Mouse (Mus musculus) mature B cell (primary cell): ENCODE data around the gene Cplx1.
"Not testable (repeated sequence)": the region's sequence is repeated elsewhere in the genome, so short reads cannot be mapped to it uniquely, and the experiment has no call there.

Experiments
- in situ Hi-C: fragments of 300-500 bp; cut with MboI; formaldehyde crosslinking; loops from 2 replicates; pipeline ENCODE4 v1.14.3; 2019

Cplx1 gene

DNA sequence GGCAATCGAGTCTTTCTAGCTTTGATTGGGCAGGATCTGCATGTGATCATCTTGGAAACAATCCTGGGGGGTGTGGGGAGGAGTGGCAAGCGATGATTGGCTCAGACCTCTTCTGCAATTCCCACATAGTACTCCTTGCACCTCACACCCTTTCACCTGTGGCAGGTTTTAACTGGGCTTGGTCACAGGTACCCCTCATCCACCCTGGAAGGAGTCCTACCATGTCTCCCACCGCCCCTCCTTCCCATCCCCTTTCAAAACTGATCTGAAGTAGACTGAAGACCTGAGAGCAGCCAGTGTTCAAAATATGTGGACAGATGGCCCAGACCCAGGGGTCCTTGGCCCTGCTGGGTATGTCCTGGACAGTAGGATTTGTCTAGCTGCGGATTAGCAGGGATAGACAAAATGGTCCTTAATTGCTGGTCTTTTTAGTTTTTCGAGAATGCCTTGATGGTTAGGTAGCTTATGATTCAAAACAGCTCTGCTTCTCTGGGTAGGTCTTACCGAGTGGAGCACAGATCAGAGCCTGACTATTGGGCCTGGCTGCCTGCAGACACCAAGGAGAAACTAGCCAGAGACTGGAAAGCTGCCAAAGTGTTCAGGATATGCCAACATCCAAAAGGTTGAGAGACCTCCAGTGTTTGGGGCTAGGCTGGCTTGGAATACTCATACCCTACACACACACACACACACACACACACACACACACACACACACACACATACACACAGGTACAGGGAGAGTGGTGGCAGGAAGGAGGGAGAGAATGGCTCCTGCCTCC is 34.1 kb downstream of the Cplx1 start:
- in situ Hi-C loops: no loop called here

DNA sequence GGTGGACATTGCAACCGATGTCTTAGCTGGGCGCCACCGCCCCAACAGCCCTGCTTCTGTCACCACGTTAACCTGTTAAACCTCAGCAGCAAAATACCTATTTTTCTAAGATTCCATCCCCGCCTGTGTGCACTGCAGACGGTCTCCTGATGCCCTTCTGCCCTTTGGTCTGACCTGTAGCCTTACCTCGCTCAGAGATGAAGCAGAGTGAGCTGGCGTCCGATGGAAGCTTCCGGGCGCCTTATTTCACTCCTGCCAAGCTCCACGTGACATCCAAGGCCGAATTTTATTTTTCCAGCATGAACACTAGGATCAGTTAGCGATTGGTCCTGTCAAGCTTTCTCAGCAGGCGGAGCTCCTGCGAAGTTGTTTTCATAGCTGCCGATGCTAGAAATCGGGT is 47.5 kb downstream of the Cplx1 start:
- in situ Hi-C loops: no loop called here

DNA sequence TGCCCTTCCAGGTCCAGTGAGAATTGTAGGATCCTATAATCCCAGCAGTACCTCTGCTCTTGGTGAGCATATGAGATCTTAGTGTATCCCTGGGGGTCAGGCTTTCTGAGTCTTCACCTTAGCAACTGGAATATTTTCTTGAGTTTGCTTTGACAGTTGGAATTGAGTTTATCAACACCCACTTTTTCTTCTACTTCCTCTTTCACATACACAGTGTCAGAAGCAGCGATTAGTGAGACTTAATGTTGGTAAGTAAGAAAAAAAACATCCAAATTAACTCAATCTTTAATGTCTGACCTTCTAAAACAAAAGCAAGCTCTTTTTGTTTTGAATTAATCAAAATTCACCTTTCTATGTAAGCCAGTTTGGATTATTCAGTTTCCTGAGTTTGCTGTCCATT is 48.3 kb downstream of the Cplx1 start:
- in situ Hi-C loops: no loop called here

DNA sequence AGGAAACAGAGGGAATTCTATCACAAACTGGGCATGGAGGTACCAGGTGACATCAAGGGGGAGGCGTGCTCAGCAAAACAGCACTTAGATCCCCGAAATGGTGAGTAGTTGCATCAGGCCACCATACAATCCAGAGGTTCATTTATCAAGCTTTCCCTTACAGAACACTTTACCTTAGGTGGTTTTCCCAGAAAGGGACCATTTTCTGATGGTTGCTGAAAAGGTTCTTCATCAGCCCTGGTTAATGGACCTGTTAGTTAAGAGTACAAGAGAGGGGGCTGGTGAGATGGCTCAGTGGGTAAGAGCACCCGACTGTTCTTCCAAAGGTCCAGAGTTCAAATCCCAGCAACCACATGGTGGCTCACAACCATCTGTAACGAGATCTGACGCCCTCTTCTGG is 63.7 kb downstream of the Cplx1 start:
- in situ Hi-C loops: not testable (repeated sequence)

DNA sequence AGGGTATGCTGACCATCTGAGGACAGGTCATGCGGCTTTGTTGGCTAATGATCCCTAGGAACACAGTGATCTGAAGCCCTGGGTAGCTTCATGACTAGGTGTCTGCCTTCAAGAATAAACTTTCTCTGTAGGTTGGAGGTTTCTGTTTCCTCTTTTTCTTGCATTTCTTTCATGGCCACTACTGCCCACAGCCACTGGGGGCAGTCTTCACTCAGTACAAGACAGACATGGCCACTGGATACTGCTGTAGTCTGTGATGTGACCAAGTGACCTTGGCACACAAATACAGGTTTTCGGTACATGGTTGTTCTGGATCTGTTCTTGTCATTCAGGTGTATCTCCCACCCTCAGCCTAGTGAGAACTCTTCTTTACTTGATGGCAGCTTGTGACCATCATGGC is 64.6 kb downstream of the Cplx1 start:
- in situ Hi-C loops: no loop called here

DNA sequence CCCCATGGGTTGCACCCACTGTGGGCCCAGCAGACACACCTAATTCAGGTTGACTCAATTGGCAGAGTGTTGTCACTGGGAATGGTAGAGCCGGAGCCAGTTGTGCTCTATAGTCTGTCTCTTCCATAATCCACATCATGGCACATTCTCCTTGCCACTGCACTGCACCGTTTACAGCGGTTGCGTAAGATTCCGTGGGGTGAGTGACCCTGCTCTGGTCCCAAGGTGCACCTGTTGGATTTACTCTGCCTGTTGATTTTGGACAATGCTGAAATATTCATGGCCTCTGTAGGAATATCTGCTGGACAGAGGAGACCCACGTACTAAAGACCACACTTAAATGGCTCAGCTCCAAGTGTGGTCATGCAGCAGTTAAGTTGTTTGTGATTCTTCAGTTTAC is 66.8 kb downstream of the Cplx1 start:
- in situ Hi-C loops: no loop called here

DNA sequence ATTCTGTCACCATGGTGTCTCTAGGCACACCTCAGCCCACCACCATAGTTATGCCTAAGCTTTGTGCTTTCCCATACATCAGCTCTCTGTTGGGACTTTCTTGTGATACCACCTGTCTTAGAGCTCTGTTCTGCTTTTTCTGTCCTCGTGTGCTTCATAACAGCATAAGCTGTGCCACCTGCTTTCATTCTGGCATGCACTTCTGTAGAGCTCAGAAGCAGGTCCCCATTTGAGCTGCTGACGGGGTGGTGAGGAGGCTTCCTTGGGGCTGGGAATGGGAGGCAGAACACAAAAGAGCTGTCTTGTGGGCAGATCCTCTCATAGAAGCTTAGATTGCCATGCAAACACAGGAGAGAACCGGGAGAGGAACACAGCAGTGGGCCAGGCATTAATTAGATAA is 73.8 kb downstream of the Cplx1 start:
- in situ Hi-C loops: no loop called here

DNA sequence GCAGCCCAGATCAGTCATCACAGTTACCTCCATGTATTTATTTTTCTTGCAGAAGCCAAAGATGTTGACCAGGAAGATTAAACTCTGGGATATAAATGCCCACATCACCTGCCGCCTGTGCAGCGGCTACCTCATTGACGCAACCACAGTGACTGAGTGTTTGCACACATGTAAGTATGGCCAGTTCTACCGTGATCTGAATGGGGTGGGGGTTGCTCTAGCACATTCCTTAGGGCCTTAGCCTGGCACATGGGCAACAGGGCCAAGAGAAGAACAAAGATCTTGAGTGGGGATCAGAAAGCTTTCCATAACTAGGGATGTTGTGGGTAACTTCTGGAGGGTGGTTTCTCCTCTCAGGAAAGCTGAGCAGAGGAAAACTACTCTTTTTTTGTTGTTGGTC is 76.1 kb downstream of the Cplx1 start:
- in situ Hi-C loops: no loop called here

DNA sequence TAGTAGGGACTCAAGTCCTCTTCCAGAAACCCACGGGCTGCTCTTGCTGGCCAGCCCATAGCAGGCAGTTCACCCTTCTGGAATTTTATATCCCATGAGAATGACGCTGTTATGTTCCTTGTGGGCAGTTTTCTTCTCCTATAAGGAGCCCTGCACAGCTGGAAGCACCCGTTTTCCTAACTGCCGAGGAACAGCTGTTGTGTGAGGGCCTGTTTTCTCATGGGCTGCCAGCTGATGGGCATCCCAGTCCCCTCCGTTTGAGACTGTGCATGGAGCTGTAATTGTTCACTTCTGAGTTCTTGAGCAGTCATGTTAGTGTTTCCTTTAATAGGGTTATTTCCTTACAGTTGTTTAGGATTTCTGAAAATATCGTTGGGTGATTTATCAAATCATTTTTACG is 80.2 kb downstream of the Cplx1 start:
- in situ Hi-C loops: no loop called here
